Mouse (Mus musculus) central nervous system, embryonic 11.5 days (tissue): ENCODE results near the gene Rnf111. TPM values are rescaled to one million over a fixed set of nuclear protein-coding genes. Genes with fewer than 3 reads are reported as not detected.

Experiments
- polyA plus RNA-seq: library from polyadenylated mRNA; depleted of rRNA; stranded (reverse); fragments of >200 nt; gene quantifications from 2 replicates; pipeline ENCODE4 v1.2.3, GENCODE M21; 2012; rRNA removed

The Rnf111 gene
- polyA plus RNA-seq = 25.0 and 47.9 TPM in 2 replicates

DNA sequence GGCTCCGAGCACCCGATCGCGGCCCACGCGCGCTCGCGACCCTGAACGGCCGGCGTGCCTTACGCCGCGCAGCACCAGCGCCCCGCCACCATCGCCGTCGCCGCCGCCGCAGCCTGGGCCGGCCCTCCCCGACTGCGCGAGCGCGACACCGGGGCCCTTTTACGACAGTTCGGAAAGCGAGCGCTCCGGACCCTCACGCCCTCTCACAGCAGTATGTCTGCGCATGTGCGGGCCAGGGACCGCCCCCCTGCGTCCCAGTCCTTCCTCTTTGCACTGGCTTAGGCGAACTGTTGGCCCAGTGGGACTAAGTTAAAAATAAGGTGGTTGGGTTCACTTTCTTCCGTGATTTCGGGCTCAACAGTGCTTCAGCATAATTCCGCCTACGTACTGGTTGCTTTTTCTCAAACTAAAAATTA lies at the start of gene Rnf111:
Rnf111 (minus strand) TSS at position 100 of the 416 bp plus-strand sequence.

DNA sequence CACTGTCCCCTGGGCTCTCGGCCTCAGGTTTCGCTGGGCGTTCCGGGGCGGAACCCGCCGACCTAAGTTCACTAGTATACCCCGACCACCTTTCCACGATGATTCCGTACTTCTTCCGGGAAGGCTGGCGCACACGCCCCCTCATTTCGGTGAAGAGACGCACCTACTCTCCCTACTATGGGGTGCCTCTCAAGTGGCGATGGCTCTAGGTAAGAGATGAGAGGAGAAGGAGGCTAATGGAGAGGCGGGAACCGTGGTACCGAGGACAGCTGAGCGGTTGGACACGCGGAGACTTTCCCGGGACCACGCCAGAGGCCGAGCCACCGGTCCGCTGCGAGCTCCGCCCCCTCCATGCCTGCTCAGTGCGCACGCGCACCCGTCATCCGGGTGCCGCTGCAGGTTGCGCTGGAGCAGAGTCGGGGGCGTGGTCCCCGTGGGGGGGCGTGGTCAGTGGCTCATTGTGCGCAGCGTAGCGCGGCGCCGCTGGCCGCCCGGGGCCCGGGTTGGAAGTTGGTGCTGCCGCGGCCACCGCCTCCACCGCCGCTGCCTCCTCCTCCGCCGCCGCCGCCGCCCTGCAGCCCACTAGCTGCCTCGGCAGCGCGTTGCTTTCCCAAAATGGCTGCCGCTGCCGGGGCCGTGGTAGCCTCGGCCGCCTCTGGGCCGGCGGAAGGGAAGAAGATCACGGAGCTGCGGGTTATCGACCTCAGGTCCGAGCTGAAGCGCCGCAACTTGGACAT lies 38.9 kb upstream of the Rnf111 start, which contains the start of gene Sltm:
Sltm (plus strand) TSS at position 450 of the 737 bp plus-strand sequence.

DNA sequence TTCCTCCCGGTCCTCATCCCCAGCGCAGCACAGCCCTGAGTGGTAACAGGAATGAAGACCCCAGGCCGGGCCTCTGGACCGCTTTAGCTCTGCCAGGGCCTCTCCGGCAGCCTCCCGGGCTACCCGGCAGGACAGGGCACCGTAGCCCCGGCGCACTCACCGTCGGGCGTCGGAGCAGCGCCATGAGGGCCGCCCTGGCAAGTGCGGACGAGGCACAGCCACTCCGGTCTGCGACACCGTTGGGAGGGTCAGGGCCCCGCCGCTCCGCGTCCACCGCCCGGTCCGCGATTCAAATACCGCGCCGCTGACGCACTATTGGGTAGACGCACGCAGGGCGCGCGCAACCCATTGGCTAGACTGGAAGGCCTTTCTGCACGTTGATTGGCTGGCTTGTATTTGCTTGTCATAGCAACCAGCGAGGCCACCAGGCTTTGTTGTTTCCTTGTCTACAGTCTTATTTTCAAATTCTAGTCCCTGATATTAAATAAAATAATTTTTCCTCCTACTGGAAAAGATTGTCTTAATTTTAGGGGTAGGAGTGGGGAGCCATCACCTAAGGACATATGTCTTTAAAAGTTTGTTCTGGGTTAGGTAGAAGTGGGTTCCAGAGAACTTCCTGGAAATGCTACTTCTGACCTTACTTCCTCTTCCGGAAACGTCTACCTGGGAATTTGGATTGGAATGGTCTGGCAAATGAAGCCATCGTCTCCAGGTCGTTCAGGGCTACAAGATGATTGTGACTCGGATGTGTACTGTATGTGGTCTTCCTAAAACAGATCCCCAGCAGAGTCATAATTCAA lies 82.1 kb downstream of the Rnf111 start, which contains the start of gene Ccnb2:
Ccnb2 (minus strand) TSS at position 291 of the 800 bp plus-strand sequence.

Other genes starting within 250 kb of the Rnf111 start
- gene Ccnb2, start 82.2 kb downstream of the Rnf111 start, polyA plus RNA-seq = 88.1 and 117 TPM in 2 replicates
- gene Sltm, start 39.0 kb upstream of the Rnf111 start, polyA plus RNA-seq = 75.5 and 122 TPM in 2 replicates
- 0.14 and 0.31 TPM in 2 replicates for gene Gm10642, start 152.5 kb upstream of the Rnf111 start, polyA plus RNA-seq
- 7.2 and 10.2 TPM in 2 replicates for gene Mindy2, start 153.4 kb upstream of the Rnf111 start, polyA plus RNA-seq
- 57.7 and 62.8 TPM in 2 replicates for gene Adam10, start 175.3 kb upstream of the Rnf111 start, polyA plus RNA-seq